Mouse (Mus musculus) heart, postnatal 0 days (tissue): Measurements from ENCODE around the gene Gabrb1.

Experiments used
- CTCF ChIP-seq: IDR thresholded peaks from 2 replicates; pipeline ENCODE4 v1.5.1; 2016; ENCODE audit warnings: antibody characterized with exemption, control low read depth, low read depth
- EP300 ChIP-seq: IDR thresholded peaks from 2 replicates; pipeline ENCODE4 v1.6.1; 2016; ENCODE audit warnings: antibody characterized with exemption, low read depth

- TF ChIP-seq CTCF: no peak
- no peak for TF ChIP-seq EP300
Observed at GRCm38 (mm10) chr5:72064079-72064478, 406.2 kb downstream of the Gabrb1 start.
